Mouse (Mus musculus): ENCODE measurements around the gene Lpcat2. TPM values are rescaled to one million over a fixed set of nuclear protein-coding genes. Genes with fewer than 3 reads are reported as not detected.

Lpcat2 gene
- polyA plus RNA-seq, 1 experiment from 2014 or later, result 5.1 TPM

- Histone ChIP-seq H3K27me3 (replicated peaks; ENCODE audit: control insufficient read depth, insufficient read depth, low read length) (0 out of 2 replicates have a peak, but pooled peaks cover 4% of the 10 kb centered on the region), H3K27ac (ENCODE audit: low read depth, low read length) (no peak overlapping the region), H3K4me2 (ENCODE audit: low read length) (0 out of 2 replicates have a peak overlapping the region, but pooled peaks have one; percentile 56), H3K4me1 (ENCODE audit: control insufficient read depth, insufficient read depth, low read length) (peaks cover 8% of the 10 kb centered on the region; the same call in 1 of the 2 replicates), H3K36me3 (ENCODE audit: control insufficient read depth, insufficient read depth, low read length) (no peaks in the 10 kb centered on the region), H3K4me3 (ENCODE audit: low read depth, low read length) (no peak overlapping the region), H3K9me3 (replicated peaks; ENCODE audit: control insufficient read depth, low read length) (no peaks in the 10 kb centered on the region), H3K9ac (ENCODE audit: low read length) (no peak overlapping the region)
- ATAC-seq, result peak; percentile 67; the same call in 1 of the 2 replicates
- 14% methylated on average over 15 of the region's 15 CpGs for WGBS
- DNase-seq (ENCODE audit: low spot score), result peak; percentile 82
These were observed 26.8 kb upstream of the Lpcat2 start for GRCm38 (mm10) chr8:92828251-92828743.

- no peaks in the 10 kb centered on the region for H3K9me3 ChIP-seq (replicated peaks; ENCODE audit: control insufficient read depth, low read length)
- no peak overlapping the region for H3K9ac ChIP-seq (ENCODE audit: low read length)
- DNase-seq (ENCODE audit: low spot score) (no peak), ATAC-seq (no peak)
- H3K4me1 ChIP-seq (ENCODE audit: control insufficient read depth, insufficient read depth, low read length), result no peaks in the 10 kb centered on the region
- no peak overlapping the region for H3K4me3 ChIP-seq (ENCODE audit: low read depth, low read length)
- no peak overlapping the region for H3K4me2 ChIP-seq (ENCODE audit: low read length)
- no peak overlapping the region for H3K27ac ChIP-seq (ENCODE audit: low read depth, low read length)
- no peaks in the 10 kb centered on the region for H3K27me3 ChIP-seq (replicated peaks; ENCODE audit: control insufficient read depth, insufficient read depth, low read length)
- H3K36me3 ChIP-seq (ENCODE audit: control insufficient read depth, insufficient read depth, low read length), result no peaks in the 10 kb centered on the region
- WGBS, result 82% methylated on average over 5 of the region's 5 CpGs
These were observed 20.9 kb upstream of the Lpcat2 start for GRCm38 (mm10) chr8:92834065-92834731.

GRCm38 (mm10) chr8:92834786-92835500, 20.2 kb upstream of the Lpcat2 start:
- Histone ChIP-seq H3K36me3 (ENCODE audit: control insufficient read depth, insufficient read depth, low read length) (no peaks in the 10 kb centered on the region), H3K27me3 (replicated peaks; ENCODE audit: control insufficient read depth, insufficient read depth, low read length) (no peaks in the 10 kb centered on the region), H3K4me2 (ENCODE audit: low read length) (no peak overlapping the region), H3K4me1 (ENCODE audit: control insufficient read depth, insufficient read depth, low read length) (no peaks in the 10 kb centered on the region), H3K27ac (ENCODE audit: low read depth, low read length) (no peak overlapping the region), H3K9ac (ENCODE audit: low read length) (no peak overlapping the region), H3K4me3 (ENCODE audit: low read depth, low read length) (no peak overlapping the region), H3K9me3 (replicated peaks; ENCODE audit: control insufficient read depth, low read length) (no peaks in the 10 kb centered on the region)
- 84% methylated on average over 11 of the region's 11 CpGs for WGBS
- no peak for DNase-seq (ENCODE audit: low spot score)
- no peak for ATAC-seq

- Histone ChIP-seq H3K4me1 (ENCODE audit: control insufficient read depth, insufficient read depth, low read length) (no peaks in the 10 kb centered on the region), H3K27ac (ENCODE audit: low read depth, low read length) (no peak overlapping the region), H3K9ac (ENCODE audit: low read length) (no peak overlapping the region), H3K4me3 (ENCODE audit: low read depth, low read length) (no peak overlapping the region), H3K27me3 (replicated peaks; ENCODE audit: control insufficient read depth, insufficient read depth, low read length) (no peaks in the 10 kb centered on the region), H3K9me3 (replicated peaks; ENCODE audit: control insufficient read depth, low read length) (no peaks in the 10 kb centered on the region), H3K4me2 (ENCODE audit: low read length) (no peak overlapping the region), H3K36me3 (ENCODE audit: control insufficient read depth, insufficient read depth, low read length) (no peaks in the 10 kb centered on the region)
- no peak for ATAC-seq
- WGBS, result 94% methylated on average over 11 of the region's 11 CpGs
- no peak for DNase-seq (ENCODE audit: low spot score)
These were observed 19.2 kb upstream of the Lpcat2 start for GRCm38 (mm10) chr8:92835901-92836300.

GRCm38 (mm10) chr8:92838616-92839015, 16.5 kb upstream of the Lpcat2 start:
- ATAC-seq, result no peak
- WGBS, result 81% methylated on average over 3 of the region's 3 CpGs

GRCm38 (mm10) chr8:92839161-92839560, 16.0 kb upstream of the Lpcat2 start:
- no peaks in the 10 kb centered on the region for H3K9me3 ChIP-seq (replicated peaks; ENCODE audit: control insufficient read depth, low read length)
- WGBS, result 86% methylated on average over 8 of the region's 8 CpGs
- H3K9ac ChIP-seq (ENCODE audit: low read length), result no peak overlapping the region
- no peaks in the 10 kb centered on the region for H3K36me3 ChIP-seq (ENCODE audit: control insufficient read depth, insufficient read depth, low read length)
- no peaks in the 10 kb centered on the region for H3K27me3 ChIP-seq (replicated peaks; ENCODE audit: control insufficient read depth, insufficient read depth, low read length)
- no peak overlapping the region for H3K27ac ChIP-seq (ENCODE audit: low read depth, low read length)
- no peak for ATAC-seq
- no peak overlapping the region for H3K4me3 ChIP-seq (ENCODE audit: low read depth, low read length)
- no peak overlapping the region for H3K4me2 ChIP-seq (ENCODE audit: low read length)
- DNase-seq (ENCODE audit: low spot score), result no peak
- no peaks in the 10 kb centered on the region for H3K4me1 ChIP-seq (ENCODE audit: control insufficient read depth, insufficient read depth, low read length)

More at GRCm38 (mm10) chr8:92838616-92839015, 16.5 kb upstream of the Lpcat2 start:
- Histone ChIP-seq H3K36me3 (ENCODE audit: control insufficient read depth, insufficient read depth, low read length) (no peaks in the 10 kb centered on the region), H3K27me3 (replicated peaks; ENCODE audit: control insufficient read depth, insufficient read depth, low read length) (no peaks in the 10 kb centered on the region), H3K4me3 (ENCODE audit: low read depth, low read length) (no peak overlapping the region), H3K9me3 (replicated peaks; ENCODE audit: control insufficient read depth, low read length) (no peaks in the 10 kb centered on the region), H3K4me2 (ENCODE audit: low read length) (no peak overlapping the region), H3K4me1 (ENCODE audit: control insufficient read depth, insufficient read depth, low read length) (no peaks in the 10 kb centered on the region), H3K9ac (ENCODE audit: low read length) (no peak overlapping the region), H3K27ac (ENCODE audit: low read depth, low read length) (no peak overlapping the region)
- no peak for DNase-seq (ENCODE audit: low spot score)

GRCm38 (mm10) chr8:92839876-92840275, 15.3 kb upstream of the Lpcat2 start:
- Histone ChIP-seq H3K9ac (ENCODE audit: low read length) (no peak overlapping the region), H3K4me3 (ENCODE audit: low read depth, low read length) (no peak overlapping the region), H3K4me2 (ENCODE audit: low read length) (no peak overlapping the region), H3K36me3 (ENCODE audit: control insufficient read depth, insufficient read depth, low read length) (no peaks in the 10 kb centered on the region), H3K9me3 (replicated peaks; ENCODE audit: control insufficient read depth, low read length) (no peaks in the 10 kb centered on the region), H3K27ac (ENCODE audit: low read depth, low read length) (no peak overlapping the region), H3K4me1 (ENCODE audit: control insufficient read depth, insufficient read depth, low read length) (no peaks in the 10 kb centered on the region), H3K27me3 (replicated peaks; ENCODE audit: control insufficient read depth, insufficient read depth, low read length) (no peaks in the 10 kb centered on the region)
- 94% methylated on average over 7 of the region's 7 CpGs for WGBS
- no peak for DNase-seq (ENCODE audit: low spot score)
- ATAC-seq, result no peak

GRCm38 (mm10) chr8:92846684-92847083, 8.5 kb upstream of the Lpcat2 start:
- Histone ChIP-seq H3K9ac (ENCODE audit: low read length) (peak overlapping the region; percentile 35; the same call in 1 of the 2 replicates), H3K36me3 (ENCODE audit: control insufficient read depth, insufficient read depth, low read length) (no peaks in the 10 kb centered on the region), H3K4me3 (ENCODE audit: low read depth, low read length) (no peak overlapping the region), H3K4me2 (ENCODE audit: low read length) (no peak overlapping the region), H3K27ac (ENCODE audit: low read depth, low read length) (no peak overlapping the region; the same call in 1 of the 2 replicates), H3K4me1 (ENCODE audit: control insufficient read depth, insufficient read depth, low read length) (peaks cover 12% of the 10 kb centered on the region; the same call in 1 of the 2 replicates), H3K9me3 (replicated peaks; ENCODE audit: control insufficient read depth, low read length) (no peaks in the 10 kb centered on the region), H3K27me3 (replicated peaks; ENCODE audit: control insufficient read depth, insufficient read depth, low read length) (no peaks in the 10 kb centered on the region)
- ATAC-seq (peak; percentile 52; the same call in 1 of the 2 replicates), DNase-seq (ENCODE audit: low spot score) (peak; percentile 61)
- 13% methylated on average over 3 of the region's 3 CpGs for WGBS

- no peak for ATAC-seq
- 52% methylated on average over 9 of the region's 9 CpGs for WGBS
- no peak overlapping the region for H3K4me2 ChIP-seq (ENCODE audit: low read length)
- peaks cover 12% of the 10 kb centered on the region; the same call in 1 of the 2 replicates for H3K4me1 ChIP-seq (ENCODE audit: control insufficient read depth, insufficient read depth, low read length)
- H3K9me3 ChIP-seq (replicated peaks; ENCODE audit: control insufficient read depth, low read length), result no peaks in the 10 kb centered on the region
- H3K9ac ChIP-seq (ENCODE audit: low read length), result no peak overlapping the region
- no peaks in the 10 kb centered on the region for H3K36me3 ChIP-seq (ENCODE audit: control insufficient read depth, insufficient read depth, low read length)
- H3K27ac ChIP-seq (ENCODE audit: low read depth, low read length), result no peak overlapping the region
- no peak for DNase-seq (ENCODE audit: low spot score)
- H3K4me3 ChIP-seq (ENCODE audit: low read depth, low read length), result no peak overlapping the region
- H3K27me3 ChIP-seq (replicated peaks; ENCODE audit: control insufficient read depth, insufficient read depth, low read length), result no peaks in the 10 kb centered on the region
These were observed 7.8 kb upstream of the Lpcat2 start for GRCm38 (mm10) chr8:92847299-92847698.

Data from forebrain, embryonic 14.5 days (tissue).